Mouse (Mus musculus) left cerebral cortex, adult 9 months (tissue): ENCODE results near the gene Adarb1.

Source experiments
- DNase-seq, 2 experiments: peaks; one replicate each; pipeline ENCODE4 v3.0.0; 2022; ENCODE audit warnings: low spot score in 2 of 2

The Adarb1 gene

GRCm38 (mm10) chr10:77418138-77418537 is at the start of gene Adarb1:
Gene Adarb1 (minus strand): TSS chr10:77418270.
- DNase-seq: peak; percentile 77 to 88

- DNase-seq: peak in 1 of 2 experiments; percentile 55
These were observed 49.3 kb upstream of the Adarb1 start for GRCm38 (mm10) chr10:77467407-77467806.

- no peak for DNase-seq
These were observed 47.8 kb upstream of the Adarb1 start for GRCm38 (mm10) chr10:77465902-77466301.

GRCm38 (mm10) chr10:77464181-77464936 is 46.3 kb upstream of the Adarb1 start:
- DNase-seq: no peak

DNA sequence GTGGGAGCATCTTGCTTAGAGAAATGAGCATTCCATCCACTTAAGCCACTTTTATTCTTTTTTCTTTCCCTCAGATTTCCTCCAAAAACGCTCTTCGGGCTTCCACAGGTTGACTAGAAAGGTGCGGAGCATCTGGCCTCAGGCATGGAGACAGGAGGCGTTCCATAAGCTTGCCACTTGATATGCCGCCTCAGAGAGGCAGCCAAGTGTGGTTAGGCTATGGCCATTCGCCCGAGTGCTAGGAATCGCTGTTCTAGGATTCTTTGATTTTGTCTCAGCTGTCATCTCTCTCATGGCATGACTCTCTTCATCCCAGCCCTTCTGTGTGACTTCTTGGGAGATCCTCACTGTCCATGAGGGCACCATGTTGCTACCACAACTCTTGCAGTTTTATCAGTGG is 43.1 kb upstream of the Adarb1 start:
- no peak for DNase-seq

DNA sequence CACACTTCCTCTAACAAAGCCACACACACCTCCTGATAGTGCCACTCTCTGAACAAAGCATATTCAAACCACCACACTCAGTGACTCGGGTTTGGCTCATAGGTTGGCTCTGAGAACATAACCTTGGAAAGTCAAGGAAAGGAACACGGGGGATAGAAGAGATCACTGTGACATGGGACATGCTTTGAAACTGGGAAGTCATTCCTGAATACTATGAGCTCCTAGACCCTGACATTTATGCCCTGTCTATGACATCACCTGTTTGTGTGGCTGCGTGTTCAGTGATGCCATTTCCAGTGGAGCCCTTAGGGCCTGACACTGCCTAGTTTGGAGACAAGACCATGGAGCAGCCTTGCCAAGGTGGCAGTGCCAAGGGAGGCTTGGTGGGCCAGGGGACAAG is 39.6 kb upstream of the Adarb1 start:
- no peak for DNase-seq

- no peak for DNase-seq
These were observed 38.4 kb upstream of the Adarb1 start for GRCm38 (mm10) chr10:77456507-77456906.

DNA sequence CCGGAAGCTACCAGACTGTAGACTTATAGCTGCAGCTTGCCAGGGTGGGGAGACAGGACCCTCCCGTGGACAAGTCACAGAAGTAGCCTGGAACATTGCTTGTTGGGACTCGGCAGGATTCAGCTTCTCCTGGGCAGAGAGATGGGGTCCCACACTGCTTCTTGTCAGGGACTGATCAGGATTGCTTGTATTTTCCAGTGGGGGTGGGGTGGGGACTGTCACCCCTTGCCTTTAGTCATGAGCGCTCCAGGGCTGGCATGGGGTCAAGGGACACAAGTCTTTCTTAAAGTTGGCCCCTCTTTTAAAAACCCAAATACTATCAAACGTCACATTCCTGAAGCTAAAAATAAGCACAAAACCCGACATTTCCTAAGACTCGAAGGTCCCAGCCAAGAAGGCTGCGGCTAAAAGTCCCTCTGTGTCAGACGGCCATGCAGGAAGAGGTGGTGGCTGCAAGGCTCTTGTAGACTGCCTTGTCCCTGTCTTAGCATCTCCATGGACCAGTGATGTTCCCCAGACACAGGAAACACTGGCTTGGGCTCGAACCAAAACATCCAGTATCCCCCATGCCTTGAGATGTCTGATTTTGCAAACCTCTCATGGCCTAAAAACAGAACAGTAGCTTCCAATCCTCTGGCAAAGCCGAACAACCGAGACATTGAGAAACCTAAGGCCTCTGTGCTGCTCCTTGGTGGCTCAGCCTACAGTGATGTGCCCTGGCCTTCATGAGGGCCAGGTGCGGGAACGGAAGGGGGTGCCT is 37.4 kb upstream of the Adarb1 start:
- DNase-seq: no peak

DNA sequence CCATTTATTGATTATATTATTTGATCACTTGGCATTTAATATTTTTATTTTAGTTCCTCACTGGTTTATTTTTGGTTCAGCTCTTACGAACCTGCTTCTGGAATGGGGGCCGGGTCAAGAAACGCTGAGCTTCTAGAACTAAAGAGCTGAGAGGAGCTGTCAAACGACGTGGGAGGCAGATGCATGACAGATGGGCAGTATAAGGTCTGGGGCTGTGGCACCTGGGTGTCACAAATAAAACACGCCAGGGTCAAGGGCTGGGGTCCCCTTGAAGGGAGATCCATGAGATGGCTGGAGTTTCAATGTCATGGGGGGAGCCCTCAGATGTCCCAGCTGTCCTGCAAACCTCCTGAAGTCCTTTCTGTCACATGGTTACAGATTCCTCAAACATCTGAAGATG is 36.7 kb upstream of the Adarb1 start:
- DNase-seq: no peak

GRCm38 (mm10) chr10:77451822-77452221 is 33.8 kb upstream of the Adarb1 start:
- no peak for DNase-seq

GRCm38 (mm10) chr10:77450159-77450464 is 32.0 kb upstream of the Adarb1 start:
- DNase-seq: no peak

DNA sequence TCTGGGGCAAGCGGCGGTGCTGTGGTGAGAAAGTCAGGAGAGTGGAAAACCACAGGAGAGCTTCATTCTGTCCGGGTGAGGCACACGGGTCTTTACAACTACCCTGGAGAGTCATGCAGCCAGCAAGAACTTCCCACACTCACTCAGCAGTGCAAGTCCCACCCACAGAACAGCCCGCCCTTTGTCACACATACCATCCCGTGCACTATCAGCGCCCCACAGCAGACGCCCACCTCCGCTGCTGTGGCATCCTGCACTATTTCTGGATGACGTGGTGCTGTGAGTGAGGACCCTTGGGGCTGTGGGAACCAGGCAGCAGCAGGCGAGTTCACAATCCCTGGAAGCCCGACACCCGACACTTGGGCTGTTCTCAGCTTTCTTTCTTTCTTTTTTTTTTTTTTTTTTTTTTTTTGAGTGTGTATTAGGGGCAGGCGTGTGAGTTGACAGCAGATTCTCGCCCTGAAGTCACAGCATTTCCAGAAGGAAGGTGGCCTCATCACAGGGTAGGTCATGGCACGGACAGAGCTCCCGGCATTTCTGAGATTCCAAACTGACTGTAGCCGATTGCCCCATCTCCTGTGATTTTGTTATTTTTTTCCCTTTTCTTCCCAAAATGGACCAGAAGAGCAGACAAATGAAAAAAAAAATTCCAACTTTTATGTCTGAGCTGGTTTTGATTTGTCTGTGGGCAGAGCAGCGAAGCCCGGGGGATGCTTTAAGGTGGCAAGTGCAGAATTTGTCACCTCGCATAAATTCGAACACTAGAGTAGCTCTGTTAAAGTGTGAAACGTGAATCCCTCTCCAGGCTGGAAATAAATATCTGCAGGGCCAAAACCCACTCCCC is 31.5 kb upstream of the Adarb1 start:
- no peak for DNase-seq

DNA sequence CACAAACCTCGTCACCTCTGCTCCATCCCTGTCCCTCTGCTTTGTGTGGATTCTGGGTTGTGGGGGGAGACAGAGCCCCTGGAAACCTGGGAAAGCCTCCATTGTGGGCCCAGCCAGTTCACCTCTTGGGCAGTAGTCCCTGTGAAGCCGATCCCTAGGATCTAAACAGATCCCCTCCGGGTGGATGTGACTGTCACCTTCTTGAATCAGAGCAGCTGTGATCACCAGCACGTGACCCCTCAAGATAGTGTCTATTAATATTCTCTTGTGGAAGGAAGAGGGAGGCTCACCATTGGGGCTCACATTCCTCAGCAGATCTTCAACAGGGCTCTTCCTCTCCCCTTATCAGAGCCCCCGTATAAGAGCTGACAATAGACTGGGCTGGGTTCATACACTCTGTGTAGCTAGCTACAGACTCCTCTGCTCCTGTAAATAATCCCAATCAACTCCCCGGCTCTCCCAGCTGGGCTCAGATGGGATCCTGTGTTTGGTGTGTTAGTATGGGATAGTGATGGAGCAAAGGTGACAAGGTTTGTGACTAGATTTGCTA is 30.7 kb upstream of the Adarb1 start:
- DNase-seq: no peak

DNA sequence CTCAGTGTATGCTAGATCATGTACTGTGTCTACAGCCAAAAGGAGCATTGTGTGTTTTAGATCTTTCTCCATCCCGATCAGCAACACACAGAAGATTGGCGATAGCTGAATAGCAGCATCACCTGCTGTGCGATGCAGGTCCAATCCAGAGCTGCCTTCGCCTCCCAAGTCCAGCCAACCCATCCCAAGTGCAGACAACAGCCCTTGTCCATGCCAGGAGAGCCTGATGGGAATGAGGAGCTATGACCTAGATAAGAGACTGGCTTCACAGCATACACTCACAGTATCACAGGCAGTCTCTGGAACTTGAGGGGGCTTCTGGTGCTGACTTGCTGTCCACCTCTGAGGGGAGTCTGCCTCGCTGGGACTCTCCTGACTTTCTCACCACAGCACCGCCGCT is 30.1 kb upstream of the Adarb1 start:
- DNase-seq: no peak

DNA sequence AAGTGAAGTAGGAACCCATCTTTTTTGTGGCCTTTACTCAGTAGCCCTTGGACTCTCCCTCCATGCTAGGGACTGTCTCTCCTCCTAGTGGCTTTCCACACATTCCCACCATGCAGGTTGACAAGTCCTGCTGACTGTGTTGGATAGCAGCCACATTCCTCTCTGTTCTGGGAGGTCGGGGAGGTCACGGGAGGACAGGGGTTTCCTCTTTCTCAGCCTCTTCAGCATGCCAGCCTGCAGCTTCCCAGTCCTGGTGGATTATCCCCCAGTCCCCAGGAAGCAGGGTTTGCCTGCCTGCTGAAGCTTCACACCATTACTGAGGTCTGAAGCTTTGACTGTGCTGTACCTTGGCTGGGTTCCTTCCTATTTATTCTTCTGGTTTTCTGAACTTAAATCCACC is 29.7 kb upstream of the Adarb1 start:
- no peak for DNase-seq

GRCm38 (mm10) chr10:77442250-77442649 is 24.2 kb upstream of the Adarb1 start:
- no peak for DNase-seq

DNA sequence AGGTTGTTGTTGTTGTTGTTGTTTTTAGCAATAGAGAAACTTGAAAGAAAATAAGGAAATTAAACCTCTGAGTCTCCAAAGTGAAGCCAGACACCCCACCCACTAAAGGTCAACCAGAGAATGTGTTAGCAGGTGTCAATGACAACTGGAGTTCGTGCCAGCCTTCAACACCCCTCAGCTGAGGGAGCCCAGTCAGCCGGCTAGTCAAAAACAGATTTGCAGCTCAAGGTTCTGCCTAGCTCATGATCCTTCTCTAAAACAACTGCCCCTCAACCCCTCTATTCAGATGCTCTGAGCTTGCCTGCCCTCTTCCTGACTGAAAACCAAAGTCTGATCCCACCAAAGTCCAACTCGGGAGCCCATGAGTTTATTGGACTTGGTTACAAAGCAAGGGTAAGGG is 23.7 kb upstream of the Adarb1 start:
- DNase-seq: no peak

DNA sequence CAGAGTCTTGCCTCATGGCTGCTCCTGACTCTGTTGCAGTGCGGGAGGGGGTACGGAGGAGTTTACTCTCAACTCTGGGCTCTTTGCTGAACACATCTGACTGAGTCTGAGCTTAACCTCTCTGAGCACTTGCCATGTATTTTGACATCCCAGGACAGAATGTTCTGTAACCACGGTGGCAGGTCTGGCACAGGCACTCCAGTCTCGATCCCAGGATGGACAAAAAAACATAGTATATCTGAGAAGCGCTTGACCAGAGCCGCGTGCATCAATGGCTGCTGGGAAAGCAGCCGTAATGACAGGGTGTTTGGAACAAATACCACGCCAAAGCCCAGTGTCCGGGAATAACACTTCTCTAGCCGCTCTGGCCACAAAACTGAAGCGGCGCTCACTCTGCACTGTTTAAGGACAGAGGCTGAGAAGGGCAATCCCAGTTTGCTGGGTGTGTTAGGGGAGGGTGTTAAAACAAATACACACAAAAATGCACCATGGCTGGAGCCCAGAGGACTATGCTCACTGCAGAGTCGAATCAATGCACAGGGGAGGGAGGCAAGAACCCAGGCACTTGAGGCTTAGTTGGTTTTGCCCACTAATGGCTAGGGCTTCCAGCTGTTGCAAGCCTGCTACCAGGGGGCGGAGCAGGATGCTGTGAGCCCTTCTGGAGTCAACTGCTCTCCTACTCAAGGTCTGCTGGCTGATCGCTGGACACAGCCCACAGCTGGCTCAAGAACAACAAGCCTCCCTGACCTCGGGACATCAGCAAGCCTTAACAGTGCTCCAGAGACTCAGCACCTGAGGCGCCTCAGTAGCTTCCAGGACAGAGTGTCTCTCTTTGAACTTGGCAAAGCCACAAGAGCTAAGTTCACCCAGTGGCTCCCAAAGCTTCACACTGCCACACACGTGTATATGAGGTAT is 23.0 kb upstream of the Adarb1 start:
- no peak for DNase-seq

DNA sequence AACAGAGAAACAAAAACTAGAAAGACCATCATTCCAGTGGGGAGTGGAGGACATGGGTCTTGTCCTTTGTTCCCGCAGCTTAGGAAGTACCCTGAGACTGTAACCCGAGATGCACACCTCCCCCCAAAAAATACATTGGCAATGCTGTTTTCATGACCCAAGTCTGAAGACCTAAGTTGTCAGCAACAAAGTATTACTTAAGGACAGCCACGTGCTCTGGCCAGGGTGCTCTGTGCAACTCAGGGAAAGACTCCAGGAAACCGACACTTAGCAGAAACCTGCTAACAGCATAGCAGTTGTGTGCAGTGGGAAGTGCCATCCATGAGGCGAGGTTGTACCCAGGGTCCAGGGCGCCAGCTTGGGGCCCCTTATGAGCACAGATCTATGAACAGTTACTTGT is 22.2 kb upstream of the Adarb1 start:
- no peak for DNase-seq

- no peak for DNase-seq
These were observed 21.0 kb upstream of the Adarb1 start for GRCm38 (mm10) chr10:77439026-77439425.

- DNase-seq: no peak
These were observed 20.0 kb upstream of the Adarb1 start for GRCm38 (mm10) chr10:77438021-77438420.
